Mouse (Mus musculus): ENCODE results near the gene Snx1. TPM values are rescaled to one million over a fixed set of nuclear protein-coding genes. Genes with fewer than 3 reads are reported as not detected.

Snx1 gene
- polyA plus RNA-seq, 1 experiment: 76.7 TPM

GRCm38 (mm10) chr9:66060308-66060647, 66.1 kb downstream of the Snx1 start:
- Histone ChIP-seq H3K27ac (ENCODE audit: insufficient read depth, low read depth, low read length) (peak overlapping the region; percentile 85), H3K36me3 (ENCODE audit: control insufficient read depth, insufficient read depth, low read length) (no peaks in the 10 kb centered on the region), H3K4me1 (ENCODE audit: control insufficient read depth, insufficient read depth, low read length) (peaks cover 7% of the 10 kb centered on the region; the same call in 1 of the 2 replicates), H3K4me3 (ENCODE audit: insufficient read depth, low read depth, low read length) (peak overlapping the region; percentile 89), H3K27me3 (replicated peaks; ENCODE audit: control insufficient read depth, insufficient read depth, low read length) (no peaks in the 10 kb centered on the region)
- no peak for TF ChIP-seq POLR2A (IDR thresholded peaks at IDR 0.05; ENCODE audit: low read depth, low read length)
- TF ChIP-seq CTCF (conservative IDR thresholded peaks at IDR 0.05; ENCODE audit: insufficient read depth, insufficient read length, low read depth, low read length): no peak
- DNase-seq: no peak
- WGBS: under 1% methylated on average over 20 of the region's 20 CpGs

GRCm38 (mm10) chr9:66059583-66060307, 66.6 kb downstream of the Snx1 start, which contains the start of gene Ppib:
Gene Ppib, plus strand, starts transcription at chr9:66060222.
- WGBS: 1% methylated on average over 51 of the region's 51 CpGs
- peak; percentile 74 for TF ChIP-seq POLR2A (IDR thresholded peaks at IDR 0.05; ENCODE audit: low read depth, low read length)
- TF ChIP-seq CTCF (conservative IDR thresholded peaks at IDR 0.05; ENCODE audit: insufficient read depth, insufficient read length, low read depth, low read length): no peak
- Histone ChIP-seq H3K36me3 (ENCODE audit: control insufficient read depth, insufficient read depth, low read length) (no peaks in the 10 kb centered on the region), H3K4me1 (ENCODE audit: control insufficient read depth, insufficient read depth, low read length) (peaks cover 7% of the 10 kb centered on the region; the same call in 1 of the 2 replicates), H3K27ac (ENCODE audit: insufficient read depth, low read depth, low read length) (peak within 1 kb of the TSS; percentile 85), H3K27me3 (replicated peaks; ENCODE audit: control insufficient read depth, insufficient read depth, low read length) (no peaks in the 10 kb centered on the region), H3K4me3 (ENCODE audit: insufficient read depth, low read depth, low read length) (peak within 1 kb of the TSS; percentile 89)
- DNase-seq: peak; percentile 99

GRCm38 (mm10) chr9:66053620-66054019, 72.8 kb downstream of the Snx1 start:
- Histone ChIP-seq H3K4me3 (ENCODE audit: insufficient read depth, low read depth, low read length) (no peak overlapping the region), H3K27me3 (replicated peaks; ENCODE audit: control insufficient read depth, insufficient read depth, low read length) (no peaks in the 10 kb centered on the region), H3K27ac (ENCODE audit: insufficient read depth, low read depth, low read length) (no peak overlapping the region), H3K36me3 (ENCODE audit: control insufficient read depth, insufficient read depth, low read length) (no peaks in the 10 kb centered on the region), H3K4me1 (ENCODE audit: control insufficient read depth, insufficient read depth, low read length) (no peaks in the 10 kb centered on the region; the same call in 1 of the 2 replicates)
- DNase-seq: no peak
- no peak for TF ChIP-seq CTCF (conservative IDR thresholded peaks at IDR 0.05; ENCODE audit: insufficient read depth, insufficient read length, low read depth, low read length)
- TF ChIP-seq POLR2A (IDR thresholded peaks at IDR 0.05; ENCODE audit: low read depth, low read length): no peak
- whole genome bisulfite sequencing: 29% methylated on average over 1 of the region's 1 CpGs

GRCm38 (mm10) chr9:66052731-66053130, 73.7 kb downstream of the Snx1 start:
- no peak for DNase-seq
- TF ChIP-seq CTCF (conservative IDR thresholded peaks at IDR 0.05; ENCODE audit: insufficient read depth, insufficient read length, low read depth, low read length): no peak
- no peak for TF ChIP-seq POLR2A (IDR thresholded peaks at IDR 0.05; ENCODE audit: low read depth, low read length)
- WGBS: 100% methylated on average over 1 of the region's 1 CpGs

GRCm38 (mm10) chr9:66051493-66051892, 74.9 kb downstream of the Snx1 start:
- no peak for TF ChIP-seq CTCF (conservative IDR thresholded peaks at IDR 0.05; ENCODE audit: insufficient read depth, insufficient read length, low read depth, low read length)
- H3K27me3 ChIP-seq (replicated peaks; ENCODE audit: control insufficient read depth, insufficient read depth, low read length): no peaks in the 10 kb centered on the region
- H3K4me1 ChIP-seq (ENCODE audit: control insufficient read depth, insufficient read depth, low read length): no peaks in the 10 kb centered on the region; the same call in 1 of the 2 replicates
- no peak for DNase-seq
- no peaks in the 10 kb centered on the region for H3K36me3 ChIP-seq (ENCODE audit: control insufficient read depth, insufficient read depth, low read length)
- no peak overlapping the region for H3K4me3 ChIP-seq (ENCODE audit: insufficient read depth, low read depth, low read length)
- WGBS: 67% methylated on average over 4 of the region's 4 CpGs
- H3K27ac ChIP-seq (ENCODE audit: insufficient read depth, low read depth, low read length): no peak overlapping the region

More at GRCm38 (mm10) chr9:66052731-66053130, 73.7 kb downstream of the Snx1 start:
- Histone ChIP-seq H3K27me3 (replicated peaks; ENCODE audit: control insufficient read depth, insufficient read depth, low read length) (no peaks in the 10 kb centered on the region), H3K4me3 (ENCODE audit: insufficient read depth, low read depth, low read length) (no peak overlapping the region), H3K27ac (ENCODE audit: insufficient read depth, low read depth, low read length) (no peak overlapping the region), H3K36me3 (ENCODE audit: control insufficient read depth, insufficient read depth, low read length) (no peaks in the 10 kb centered on the region), H3K4me1 (ENCODE audit: control insufficient read depth, insufficient read depth, low read length) (no peaks in the 10 kb centered on the region; the same call in 1 of the 2 replicates)

GRCm38 (mm10) chr9:66049931-66050601, 76.3 kb downstream of the Snx1 start:
- Histone ChIP-seq H3K27me3 (replicated peaks; ENCODE audit: control insufficient read depth, insufficient read depth, low read length) (no peaks in the 10 kb centered on the region), H3K4me1 (ENCODE audit: control insufficient read depth, insufficient read depth, low read length) (no peaks in the 10 kb centered on the region; the same call in 1 of the 2 replicates), H3K4me3 (ENCODE audit: insufficient read depth, low read depth, low read length) (no peak overlapping the region), H3K27ac (ENCODE audit: insufficient read depth, low read depth, low read length) (no peak overlapping the region), H3K36me3 (ENCODE audit: control insufficient read depth, insufficient read depth, low read length) (no peaks in the 10 kb centered on the region)
- no peak for DNase-seq
- TF ChIP-seq CTCF (conservative IDR thresholded peaks at IDR 0.05; ENCODE audit: insufficient read depth, insufficient read length, low read depth, low read length): no peak
- TF ChIP-seq POLR2A (IDR thresholded peaks at IDR 0.05; ENCODE audit: low read depth, low read length): no peak
- 67% methylated on average over 6 of the region's 6 CpGs for WGBS

- Histone ChIP-seq H3K4me3 (ENCODE audit: insufficient read depth, low read depth, low read length) (no peak overlapping the region), H3K36me3 (ENCODE audit: control insufficient read depth, insufficient read depth, low read length) (no peaks in the 10 kb centered on the region), H3K27ac (ENCODE audit: insufficient read depth, low read depth, low read length) (no peak overlapping the region), H3K4me1 (ENCODE audit: control insufficient read depth, insufficient read depth, low read length) (no peaks in the 10 kb centered on the region), H3K27me3 (replicated peaks; ENCODE audit: control insufficient read depth, insufficient read depth, low read length) (no peaks in the 10 kb centered on the region)
- WGBS: 99% methylated on average over 3 of the region's 3 CpGs
- no peak for DNase-seq
- TF ChIP-seq POLR2A (IDR thresholded peaks at IDR 0.05; ENCODE audit: low read depth, low read length) (no peak), CTCF (conservative IDR thresholded peaks at IDR 0.05; ENCODE audit: insufficient read depth, insufficient read length, low read depth, low read length) (no peak)
These were observed 83.1 kb downstream of the Snx1 start for GRCm38 (mm10) chr9:66043241-66043640.

Measured in kidney, adult 2 months (tissue).